Mouse (Mus musculus): ENCODE measurements at regions not wholly inside any gene's neighbourhood (a gene's known extent, or its start where the extent isn't known, plus 50 kb on each side); places are given as distances from the start of the nearest gene placed in this dataset.
A peak's percentile ranks its signal among the peaks of the same experiment; 100 is the strongest.

DNA sequence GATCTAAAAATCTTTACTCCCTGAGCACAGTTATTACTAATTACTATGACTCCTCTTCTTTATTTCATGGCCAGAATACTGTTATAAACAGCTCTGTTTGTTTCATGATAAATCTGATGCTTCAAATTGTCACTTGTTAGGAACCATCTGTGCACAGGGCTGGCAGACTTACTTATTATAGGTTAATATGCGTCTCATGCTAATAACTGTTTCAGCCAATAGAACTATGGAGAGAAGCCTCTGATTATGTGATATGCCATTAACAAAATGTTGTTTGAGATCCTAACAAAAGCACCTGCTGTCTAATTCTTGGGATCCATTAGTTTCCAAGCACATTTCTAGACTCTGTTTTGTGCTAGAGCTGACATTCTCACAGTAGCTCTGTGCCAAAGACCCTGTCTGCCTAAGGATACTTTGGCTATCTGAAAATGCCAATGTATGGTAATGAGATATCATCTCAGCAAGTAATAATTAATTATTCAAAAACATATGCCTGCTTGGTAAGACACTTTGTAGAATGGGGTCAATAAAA, 318.1 kb downstream of the Grb14 start:
- ATAC-seq (no peak), DNase-seq (no peak)
- H3K27me3 ChIP-seq (ENCODE audit: insufficient read depth, low read length), result no peaks in the 10 kb centered on the region
- H3K9ac ChIP-seq (replicated peaks), result no peak overlapping the region
- no peaks in the 10 kb centered on the region for H3K4me1 ChIP-seq (ENCODE audit: insufficient read depth)
- H3K27ac ChIP-seq (ENCODE audit: low read depth), result no peak overlapping the region
- H3K4me3 ChIP-seq (ENCODE audit: low read depth, low read length), result no peak overlapping the region
- no peaks in the 10 kb centered on the region for H3K36me3 ChIP-seq (replicated peaks; ENCODE audit: insufficient read depth, low read length)
- H3K4me2 ChIP-seq (ENCODE audit: low read depth, low read length), result no peak overlapping the region
- no peak for TF ChIP-seq EP300 (IDR thresholded peaks at IDR 0.05; ENCODE audit: low read depth)
- TF ChIP-seq CTCF (IDR thresholded peaks at IDR 0.05; ENCODE audit: low read depth), result no peak
- WGBS (ENCODE audit: insufficient replicate concordance), result 83% methylated on average over 1 of the region's 1 CpGs
- H3K9me3 ChIP-seq (ENCODE audit: low read length), result no peaks in the 10 kb centered on the region

DNA sequence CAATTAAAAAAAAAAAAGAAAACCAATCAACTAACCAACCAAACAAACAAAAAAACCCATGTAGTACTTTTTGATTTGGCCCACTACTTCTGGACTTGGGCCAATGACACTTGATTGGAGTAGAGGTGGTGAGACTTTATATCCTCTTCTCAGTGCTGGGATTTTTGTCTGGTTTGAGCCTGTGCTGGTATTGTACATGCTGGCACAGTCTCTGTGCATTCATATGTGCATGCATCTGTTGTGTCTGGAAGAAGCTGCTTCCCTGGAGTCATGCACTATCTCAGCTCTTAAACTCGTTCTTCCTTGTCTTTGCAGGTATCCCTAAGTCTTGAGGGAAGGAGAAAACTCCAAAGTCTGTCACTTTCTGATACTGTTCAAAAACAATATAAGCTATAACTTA, 328.8 kb downstream of the Grb14 start:
- Histone ChIP-seq H3K9ac (replicated peaks) (no peak overlapping the region), H3K9me3 (ENCODE audit: low read length) (no peaks in the 10 kb centered on the region), H3K27me3 (ENCODE audit: insufficient read depth, low read length) (no peaks in the 10 kb centered on the region), H3K27ac (ENCODE audit: low read depth) (no peak overlapping the region), H3K4me3 (ENCODE audit: low read depth, low read length) (no peak overlapping the region), H3K36me3 (replicated peaks; ENCODE audit: insufficient read depth, low read length) (no peaks in the 10 kb centered on the region), H3K4me2 (ENCODE audit: low read depth, low read length) (no peak overlapping the region), H3K4me1 (ENCODE audit: insufficient read depth) (no peaks in the 10 kb centered on the region)
- 59% methylated on average over 1 of the region's 1 CpGs for WGBS (ENCODE audit: insufficient replicate concordance)
- TF ChIP-seq EP300 (IDR thresholded peaks at IDR 0.05; ENCODE audit: low read depth), result no peak
- TF ChIP-seq CTCF (IDR thresholded peaks at IDR 0.05; ENCODE audit: low read depth), result no peak
- DNase-seq (no peak), ATAC-seq (no peak)

DNA sequence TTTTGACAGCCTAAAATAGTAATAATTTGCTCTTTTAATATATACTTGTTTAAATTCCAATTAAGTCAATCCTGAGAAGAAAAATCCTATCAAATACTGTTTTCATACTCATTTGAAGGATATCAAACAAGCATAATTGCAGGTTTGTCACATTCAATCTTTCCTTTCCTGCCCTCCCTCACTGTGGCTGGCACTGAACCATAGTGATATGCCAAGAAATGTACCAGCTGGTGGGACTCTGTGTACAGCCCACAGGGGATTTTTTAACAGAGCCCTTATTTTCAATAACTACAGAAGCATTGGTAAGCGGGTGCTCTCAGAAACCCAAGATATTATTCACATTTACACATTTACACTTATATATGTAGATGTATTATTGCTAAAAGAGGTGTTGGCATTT, 333.3 kb downstream of the Grb14 start:
- no peaks in the 10 kb centered on the region for H3K27me3 ChIP-seq (ENCODE audit: insufficient read depth, low read length)
- 76% methylated on average over 1 of the region's 1 CpGs for WGBS (ENCODE audit: insufficient replicate concordance)
- no peak overlapping the region for H3K9ac ChIP-seq (replicated peaks)
- DNase-seq (no peak), ATAC-seq (no peak)
- no peak for TF ChIP-seq CTCF (IDR thresholded peaks at IDR 0.05; ENCODE audit: low read depth)
- TF ChIP-seq EP300 (IDR thresholded peaks at IDR 0.05; ENCODE audit: low read depth), result no peak
- no peak overlapping the region for H3K27ac ChIP-seq (ENCODE audit: low read depth)
- H3K4me2 ChIP-seq (ENCODE audit: low read depth, low read length), result no peak overlapping the region
- H3K36me3 ChIP-seq (replicated peaks; ENCODE audit: insufficient read depth, low read length), result no peaks in the 10 kb centered on the region
- H3K4me1 ChIP-seq (ENCODE audit: insufficient read depth), result no peaks in the 10 kb centered on the region
- H3K4me3 ChIP-seq (ENCODE audit: low read depth, low read length), result no peak overlapping the region
- H3K9me3 ChIP-seq (ENCODE audit: low read length), result no peaks in the 10 kb centered on the region

DNA sequence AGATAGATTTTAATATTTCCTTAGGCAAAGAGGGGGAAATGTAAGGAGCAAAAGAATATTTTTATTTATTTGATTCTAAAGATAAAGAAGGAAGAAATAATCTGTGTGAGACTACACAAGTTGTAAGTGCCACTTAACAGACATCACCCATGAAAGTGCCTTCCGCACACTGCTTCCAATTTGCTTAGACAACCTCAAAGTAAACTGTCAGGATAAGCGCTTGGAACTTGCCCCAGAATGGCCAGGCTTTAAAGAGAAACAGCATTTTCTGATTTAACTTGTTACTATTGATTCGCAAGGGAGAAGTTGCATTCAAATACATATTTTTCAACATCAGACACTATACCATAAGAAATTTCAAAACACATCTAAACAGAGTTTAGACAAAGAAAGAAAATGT, 333.8 kb downstream of the Grb14 start:
- no peaks in the 10 kb centered on the region for H3K4me1 ChIP-seq (ENCODE audit: insufficient read depth)
- no peak overlapping the region for H3K9ac ChIP-seq (replicated peaks)
- DNase-seq, result no peak
- H3K27ac ChIP-seq (ENCODE audit: low read depth), result no peak overlapping the region
- no peaks in the 10 kb centered on the region for H3K27me3 ChIP-seq (ENCODE audit: insufficient read depth, low read length)
- no peaks in the 10 kb centered on the region for H3K36me3 ChIP-seq (replicated peaks; ENCODE audit: insufficient read depth, low read length)
- H3K9me3 ChIP-seq (ENCODE audit: low read length), result no peaks in the 10 kb centered on the region
- ATAC-seq, result no peak
- 79% methylated on average over 3 of the region's 3 CpGs for WGBS (ENCODE audit: insufficient replicate concordance)
- TF ChIP-seq CTCF (IDR thresholded peaks at IDR 0.05; ENCODE audit: low read depth), result no peak
- no peak for TF ChIP-seq EP300 (IDR thresholded peaks at IDR 0.05; ENCODE audit: low read depth)
- H3K4me2 ChIP-seq (ENCODE audit: low read depth, low read length), result no peak overlapping the region
- no peak overlapping the region for H3K4me3 ChIP-seq (ENCODE audit: low read depth, low read length)

DNA sequence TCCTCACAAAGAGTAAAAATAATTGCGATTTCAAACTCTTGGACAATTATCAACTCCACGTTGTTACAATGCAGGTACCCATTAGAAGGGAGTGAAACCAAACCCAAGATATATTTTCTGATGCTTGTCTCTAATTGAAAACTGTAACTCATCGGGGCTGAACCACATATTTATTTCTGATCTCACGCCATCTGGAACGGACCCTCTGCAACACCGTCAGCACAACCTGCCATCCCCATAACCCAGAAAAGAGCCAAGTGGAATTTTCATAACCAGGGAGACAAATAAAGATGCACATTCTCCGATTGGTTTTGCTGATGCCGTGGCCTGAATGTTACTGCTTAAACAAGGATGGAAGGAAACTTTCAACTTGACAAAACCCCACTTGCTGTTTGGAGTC, 338.0 kb downstream of the Grb14 start:
- no peaks in the 10 kb centered on the region for H3K4me1 ChIP-seq (ENCODE audit: insufficient read depth)
- no peak for DNase-seq
- no peaks in the 10 kb centered on the region for H3K36me3 ChIP-seq (replicated peaks; ENCODE audit: insufficient read depth, low read length)
- 88% methylated on average over 8 of the region's 8 CpGs for WGBS (ENCODE audit: insufficient replicate concordance)
- H3K4me3 ChIP-seq (ENCODE audit: low read depth, low read length), result no peak overlapping the region
- TF ChIP-seq EP300 (IDR thresholded peaks at IDR 0.05; ENCODE audit: low read depth) (no peak), CTCF (IDR thresholded peaks at IDR 0.05; ENCODE audit: low read depth) (no peak)
- no peaks in the 10 kb centered on the region for H3K27me3 ChIP-seq (ENCODE audit: insufficient read depth, low read length)
- no peak overlapping the region for H3K4me2 ChIP-seq (ENCODE audit: low read depth, low read length)
- no peak overlapping the region for H3K27ac ChIP-seq (ENCODE audit: low read depth)
- no peak for ATAC-seq
- H3K9me3 ChIP-seq (ENCODE audit: low read length), result no peaks in the 10 kb centered on the region
- no peak overlapping the region for H3K9ac ChIP-seq (replicated peaks)

DNA sequence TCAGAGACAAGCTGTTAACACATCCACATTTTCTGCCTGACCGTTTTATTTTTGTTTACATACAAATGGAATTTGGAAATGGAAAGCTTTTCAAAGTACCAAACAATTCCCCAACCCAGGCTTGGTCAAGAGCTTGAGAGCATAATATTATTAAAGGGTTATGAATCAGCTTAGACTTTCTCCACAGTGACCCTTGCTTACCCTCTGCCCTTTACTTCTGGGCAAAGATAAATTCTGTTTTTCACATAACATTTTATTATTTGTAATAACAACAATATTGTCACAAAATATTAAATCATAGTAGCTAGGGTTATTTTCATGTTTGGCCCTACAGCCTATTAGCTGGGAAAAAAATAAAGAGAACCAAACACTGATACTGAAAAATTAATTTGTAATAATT, 375.2 kb downstream of the Grb14 start:
- H3K4me2 ChIP-seq (ENCODE audit: low read depth, low read length), result no peak overlapping the region
- no peak overlapping the region for H3K4me3 ChIP-seq (ENCODE audit: low read depth, low read length)
- DNase-seq (no peak), ATAC-seq (no peak)
- 65% methylated on average over 1 of the region's 1 CpGs for WGBS (ENCODE audit: insufficient replicate concordance)
- no peaks in the 10 kb centered on the region for H3K36me3 ChIP-seq (replicated peaks; ENCODE audit: insufficient read depth, low read length)
- no peak for TF ChIP-seq CTCF (IDR thresholded peaks at IDR 0.05; ENCODE audit: low read depth)
- no peak for TF ChIP-seq EP300 (IDR thresholded peaks at IDR 0.05; ENCODE audit: low read depth)
- no peaks in the 10 kb centered on the region for H3K27me3 ChIP-seq (ENCODE audit: insufficient read depth, low read length)
- H3K27ac ChIP-seq (ENCODE audit: low read depth), result no peak overlapping the region
- no peak overlapping the region for H3K9ac ChIP-seq (replicated peaks)
- no peaks in the 10 kb centered on the region for H3K4me1 ChIP-seq (ENCODE audit: insufficient read depth)
- H3K9me3 ChIP-seq (ENCODE audit: low read length), result no peaks in the 10 kb centered on the region

DNA sequence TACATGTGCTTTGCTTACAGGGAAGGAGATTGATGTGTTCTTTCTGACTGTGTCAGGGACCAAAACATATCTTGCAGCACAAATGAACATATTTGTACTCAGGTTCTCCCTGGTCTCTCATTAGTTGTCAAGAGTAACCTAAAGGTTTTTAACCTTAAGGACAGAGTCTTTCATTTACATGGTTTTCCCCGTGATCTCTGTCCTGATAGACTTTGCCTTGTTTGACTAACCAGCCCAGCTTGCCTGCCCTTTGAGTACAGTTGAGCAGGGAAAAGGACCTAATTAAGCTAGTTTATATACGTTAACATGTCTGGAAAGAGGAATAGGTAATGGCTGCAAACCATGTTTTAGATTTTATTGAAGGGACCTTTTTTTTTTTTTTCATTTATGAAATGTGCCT, 407.9 kb downstream of the Grb14 start:
- 51% methylated on average over 2 of the region's 2 CpGs for WGBS (ENCODE audit: insufficient replicate concordance)
- H3K4me1 ChIP-seq (ENCODE audit: insufficient read depth), result no peaks in the 10 kb centered on the region; the same call in 1 of the 2 replicates
- H3K36me3 ChIP-seq (replicated peaks; ENCODE audit: insufficient read depth, low read length), result no peaks in the 10 kb centered on the region
- no peaks in the 10 kb centered on the region for H3K27me3 ChIP-seq (ENCODE audit: insufficient read depth, low read length)
- H3K27ac ChIP-seq (ENCODE audit: low read depth), result peak overlapping the region; percentile 44
- H3K9me3 ChIP-seq (ENCODE audit: low read length), result no peaks in the 10 kb centered on the region
- H3K9ac ChIP-seq (replicated peaks), result no peak overlapping the region
- H3K4me2 ChIP-seq (ENCODE audit: low read depth, low read length), result no peak overlapping the region
- TF ChIP-seq CTCF (IDR thresholded peaks at IDR 0.05; ENCODE audit: low read depth) (no peak), EP300 (IDR thresholded peaks at IDR 0.05; ENCODE audit: low read depth) (no peak; the same call in 1 of the 2 replicates)
- ATAC-seq (peak; percentile 91), DNase-seq (no peak)
- no peak overlapping the region for H3K4me3 ChIP-seq (ENCODE audit: low read depth, low read length)
